Mouse (Mus musculus) heart, embryonic 12.5 days (tissue): ENCODE data around the gene Gm49361. TPM values are rescaled to one million over a fixed set of nuclear protein-coding genes. Genes with fewer than 3 reads are reported as not detected.

Experiments used
- ATAC-seq: fragments of 200-750 bp; cut with Nextera tagmentation; 2 replicates; pipeline ENCODE4 v1.8.0; 2017; ENCODE audit warnings: moderate TSS enrichment, moderate library complexity; ENCODE audit not compliant: insufficient number of reproducible peaks, low FRiP score
- H3K27ac ChIP-seq: fragments of 300-500 bp; sonication (generic); 2 replicates; pipeline ENCODE4 v1.5.1; 2016; ENCODE audit warnings: mild to moderate bottlenecking, moderate library complexity; ENCODE audit not compliant: poor library complexity, severe bottlenecking
- H3K27me3 ChIP-seq: fragments of 300-500 bp; sonication (generic); replicated peaks from 2 replicates; pipeline ENCODE4 v1.6.1; 2016; ENCODE audit warnings: mild to moderate bottlenecking, moderate library complexity
- H3K36me3 ChIP-seq: fragments of 300-500 bp; sonication (generic); 2 replicates; pipeline ENCODE4 v1.6.1; 2016; ENCODE audit warnings: mild to moderate bottlenecking, moderate library complexity
- H3K4me1 ChIP-seq: fragments of 300-500 bp; sonication (generic); replicated peaks from 2 replicates; pipeline ENCODE4 v1.6.1; 2016; ENCODE audit warnings: mild to moderate bottlenecking
- H3K4me2 ChIP-seq: fragments of 300-500 bp; sonication (generic); 2 replicates; pipeline ENCODE4 v1.6.1; 2016; ENCODE audit warnings: mild to moderate bottlenecking, moderate library complexity
- H3K4me3 ChIP-seq: fragments of 300-500 bp; sonication (generic); 2 replicates; pipeline ENCODE4 v1.5.1; 2016; ENCODE audit warnings: mild to moderate bottlenecking
- H3K9ac ChIP-seq: fragments of 300-500 bp; sonication (generic); 2 replicates; pipeline ENCODE4 v1.6.1; 2016; ENCODE audit warnings: mild to moderate bottlenecking, moderate library complexity
- H3K9me3 ChIP-seq: fragments of 300-500 bp; sonication (generic); replicated peaks from 2 replicates; pipeline ENCODE4 v1.6.1; 2016; ENCODE audit warnings: mild to moderate bottlenecking, moderate library complexity
- WGBS: fragments of 180-500 bp; shearing (Covaris S2); methylation state at CpG from one replicate; pipeline ENCODE4 v1.1.7; 2016; 5-methylcytosine and 5-hydroxymethylcytosine counted together
- polyA plus RNA-seq: library from polyadenylated mRNA; unstranded; fragments of >200 nt; fragmentation: Nextera tagmentation; extraction: Ambion mirVana; gene quantifications from 2 replicates; pipeline ENCODE4 v1.2.1, GENCODE M21; 2016

Gene Gm49361
- polyA plus RNA-seq, 1 experiment from 2014 or later, result not detected

DNA sequence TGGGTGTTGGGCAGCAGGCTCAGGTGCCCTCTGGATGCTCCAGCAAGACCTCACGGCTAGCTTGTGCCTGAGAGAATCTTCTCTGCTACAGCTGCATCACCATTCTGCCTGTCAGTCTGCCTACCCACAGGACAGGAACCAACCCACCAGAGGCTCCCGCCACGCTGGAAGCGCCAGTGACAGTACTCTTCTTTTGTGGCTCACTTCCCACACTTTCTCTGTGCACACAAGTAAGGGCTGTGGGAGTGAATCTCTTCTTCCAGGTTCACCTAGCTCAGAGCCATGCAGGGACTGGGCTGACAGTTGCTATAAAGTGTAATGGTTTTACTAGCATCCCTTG, 39.2 kb downstream of the Gm49361 start:
- WGBS, result 87% methylated on average over 4 of the region's 4 CpGs
- no peak overlapping the region for H3K27ac ChIP-seq

GRCm38 (mm10) chr14:57705759-57706158, 40.1 kb downstream of the Gm49361 start:
- H3K4me1 ChIP-seq, result peaks cover 25% of the 10 kb centered on the region
- ATAC-seq, result no peak
- H3K36me3 ChIP-seq, result peaks cover 48% of the 10 kb centered on the region
- H3K4me2 ChIP-seq, result no peak overlapping the region
- 88% methylated on average over 4 of the region's 4 CpGs for WGBS
- H3K9ac ChIP-seq, result no peak overlapping the region
- H3K4me3 ChIP-seq, result no peak overlapping the region
- H3K27me3 ChIP-seq, result no peaks in the 10 kb centered on the region
- no peak overlapping the region for H3K27ac ChIP-seq
- H3K9me3 ChIP-seq, result no peaks in the 10 kb centered on the region

More for the DNA sequence above, 39.2 kb downstream of the Gm49361 start:
- peaks cover 45% of the 10 kb centered on the region for H3K36me3 ChIP-seq
- H3K9me3 ChIP-seq, result no peaks in the 10 kb centered on the region
- H3K4me1 ChIP-seq, result peaks cover 25% of the 10 kb centered on the region
- ATAC-seq, result no peak
- no peak overlapping the region for H3K4me2 ChIP-seq
- H3K27me3 ChIP-seq, result no peaks in the 10 kb centered on the region
- no peak overlapping the region for H3K9ac ChIP-seq
- no peak overlapping the region for H3K4me3 ChIP-seq

GRCm38 (mm10) chr14:57705075-57705474, 40.8 kb downstream of the Gm49361 start:
- no peak for ATAC-seq
- Histone ChIP-seq H3K9ac (no peak overlapping the region), H3K4me2 (no peak overlapping the region), H3K27ac (no peak overlapping the region), H3K4me1 (peaks cover 24% of the 10 kb centered on the region), H3K36me3 (peaks cover 52% of the 10 kb centered on the region), H3K4me3 (no peak overlapping the region), H3K27me3 (no peaks in the 10 kb centered on the region), H3K9me3 (no peaks in the 10 kb centered on the region)
- WGBS, result 75% methylated on average over 4 of the region's 4 CpGs

DNA sequence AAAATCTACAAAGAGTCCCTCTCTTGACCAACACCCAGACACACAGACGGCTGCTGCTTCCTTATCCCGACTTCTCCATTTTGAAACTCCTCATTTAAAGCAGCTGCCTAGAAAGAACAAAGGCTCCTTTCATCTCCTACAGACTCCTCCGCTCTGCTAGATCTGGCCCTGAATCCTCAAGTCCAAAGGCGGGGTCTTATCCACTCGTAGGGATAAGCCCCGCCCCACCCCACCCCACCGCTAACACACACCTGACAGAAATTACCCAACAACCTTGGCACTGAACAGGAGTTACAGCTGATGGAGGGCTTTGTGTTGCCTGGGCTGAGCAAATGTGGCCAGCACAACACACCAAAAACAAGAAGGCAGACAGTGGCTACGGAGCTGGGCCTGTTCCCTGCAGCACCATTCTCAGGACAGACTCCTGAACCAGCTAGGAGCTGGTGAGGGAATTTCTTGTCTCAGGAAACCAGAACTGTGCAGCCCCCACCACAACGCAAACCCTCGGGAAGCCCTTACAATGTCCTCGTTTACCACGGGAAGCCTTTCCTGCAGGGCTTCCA, 43.9 kb downstream of the Gm49361 start:
- no peaks in the 10 kb centered on the region for H3K4me1 ChIP-seq
- no peaks in the 10 kb centered on the region for H3K27me3 ChIP-seq
- 69% methylated on average over 12 of the region's 12 CpGs for WGBS
- peaks cover 70% of the 10 kb centered on the region for H3K36me3 ChIP-seq
- no peak overlapping the region; the same call in 1 of the 2 replicates for H3K9ac ChIP-seq
- no peak overlapping the region for H3K4me3 ChIP-seq
- peak overlapping the region; percentile 23; the same call in 1 of the 2 replicates for H3K27ac ChIP-seq
- no peak overlapping the region for H3K4me2 ChIP-seq
- ATAC-seq, result no peak
- no peaks in the 10 kb centered on the region; the same call in 1 of the 2 replicates for H3K9me3 ChIP-seq

DNA sequence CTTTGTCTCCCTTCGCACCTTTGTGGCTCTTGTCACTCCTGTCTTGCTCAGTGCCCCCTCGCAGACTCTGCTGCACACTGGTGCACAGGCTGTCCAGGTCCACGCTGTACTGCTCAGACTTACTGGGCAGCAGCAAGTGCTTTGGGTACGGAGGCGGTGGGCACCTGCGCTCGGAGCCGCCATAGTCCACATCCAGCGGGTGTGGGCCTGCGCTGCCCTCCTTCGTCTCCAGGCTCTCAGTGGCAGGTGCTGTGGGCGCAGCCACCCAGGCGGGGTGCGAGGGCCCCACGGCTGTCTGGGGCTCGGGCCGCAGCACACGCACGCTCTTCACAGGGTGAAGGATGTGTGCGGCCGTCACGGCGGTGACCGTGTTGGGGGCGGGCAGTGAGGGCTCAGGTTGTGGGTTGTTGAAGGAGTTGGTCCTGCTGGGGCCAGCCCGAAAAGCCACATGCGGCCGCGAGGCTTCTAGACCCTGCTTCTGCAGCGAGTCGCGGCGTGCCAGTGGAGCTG, 46.4 kb downstream of the Gm49361 start:
- Histone ChIP-seq H3K27me3 (no peaks in the 10 kb centered on the region), H3K36me3 (peaks cover 77% of the 10 kb centered on the region), H3K4me1 (no peaks in the 10 kb centered on the region), H3K9ac (no peak overlapping the region), H3K27ac (no peak overlapping the region), H3K4me2 (no peak overlapping the region), H3K4me3 (no peak overlapping the region), H3K9me3 (no peaks in the 10 kb centered on the region; the same call in 1 of the 2 replicates)
- no peak for ATAC-seq
- WGBS, result 92% methylated on average over 33 of the region's 33 CpGs

GRCm38 (mm10) chr14:57699016-57699415, 46.9 kb downstream of the Gm49361 start:
- ATAC-seq, result no peak
- H3K36me3 ChIP-seq, result peaks cover 82% of the 10 kb centered on the region
- WGBS, result 84% methylated on average over 10 of the region's 10 CpGs

DNA sequence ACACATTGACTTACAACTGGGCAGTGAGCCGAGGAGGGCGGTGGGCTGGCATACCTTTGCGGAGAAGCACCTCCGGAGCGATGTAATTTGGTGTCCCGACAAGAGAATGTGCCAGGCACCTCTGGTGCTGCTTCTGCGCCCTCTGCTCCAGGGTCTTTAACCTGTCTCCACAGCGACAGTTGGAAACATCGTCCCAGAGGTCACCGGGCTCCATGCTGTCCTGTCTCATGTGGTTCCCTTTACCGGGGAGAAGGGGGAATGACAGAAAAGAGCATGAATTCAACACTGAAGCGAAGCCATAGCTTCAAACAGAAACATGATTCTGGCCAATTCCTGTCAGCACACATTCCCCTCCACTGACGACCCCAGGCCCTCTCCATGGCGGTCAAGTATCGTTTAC, 49.8 kb downstream of the Gm49361 start:
- no peak for ATAC-seq
- 93% methylated on average over 15 of the region's 15 CpGs for WGBS
- Histone ChIP-seq H3K4me1 (no peaks in the 10 kb centered on the region), H3K9me3 (no peaks in the 10 kb centered on the region; the same call in 1 of the 2 replicates), H3K36me3 (peaks cover 82% of the 10 kb centered on the region), H3K27me3 (no peaks in the 10 kb centered on the region), H3K4me2 (no peak overlapping the region), H3K9ac (no peak overlapping the region), H3K4me3 (no peak overlapping the region), H3K27ac (no peak overlapping the region)

More at GRCm38 (mm10) chr14:57699016-57699415, 46.9 kb downstream of the Gm49361 start:
- no peak overlapping the region for H3K4me3 ChIP-seq
- no peak overlapping the region for H3K4me2 ChIP-seq
- H3K9ac ChIP-seq, result no peak overlapping the region
- no peaks in the 10 kb centered on the region for H3K27me3 ChIP-seq
- H3K9me3 ChIP-seq, result no peaks in the 10 kb centered on the region; the same call in 1 of the 2 replicates
- no peak overlapping the region for H3K27ac ChIP-seq
- H3K4me1 ChIP-seq, result no peaks in the 10 kb centered on the region

GRCm38 (mm10) chr14:57695550-57695949, 50.4 kb downstream of the Gm49361 start:
- Histone ChIP-seq H3K4me3 (no peak overlapping the region), H3K27me3 (no peaks in the 10 kb centered on the region), H3K4me2 (no peak overlapping the region), H3K9ac (no peak overlapping the region), H3K27ac (no peak overlapping the region), H3K4me1 (no peaks in the 10 kb centered on the region), H3K9me3 (no peaks in the 10 kb centered on the region; the same call in 1 of the 2 replicates), H3K36me3 (peaks cover 86% of the 10 kb centered on the region)
- ATAC-seq, result no peak
- 88% methylated on average over 8 of the region's 8 CpGs for WGBS

GRCm38 (mm10) chr14:57694246-57694645, 51.7 kb downstream of the Gm49361 start:
- no peaks in the 10 kb centered on the region; the same call in 1 of the 2 replicates for H3K9me3 ChIP-seq
- H3K36me3 ChIP-seq, result peaks cover 80% of the 10 kb centered on the region
- H3K4me2 ChIP-seq, result no peak overlapping the region
- no peaks in the 10 kb centered on the region for H3K4me1 ChIP-seq
- no peak overlapping the region for H3K9ac ChIP-seq
- H3K27ac ChIP-seq, result no peak overlapping the region
- H3K4me3 ChIP-seq, result no peak overlapping the region
- no peaks in the 10 kb centered on the region for H3K27me3 ChIP-seq
- ATAC-seq, result no peak
- 82% methylated on average over 16 of the region's 16 CpGs for whole genome bisulfite sequencing

DNA sequence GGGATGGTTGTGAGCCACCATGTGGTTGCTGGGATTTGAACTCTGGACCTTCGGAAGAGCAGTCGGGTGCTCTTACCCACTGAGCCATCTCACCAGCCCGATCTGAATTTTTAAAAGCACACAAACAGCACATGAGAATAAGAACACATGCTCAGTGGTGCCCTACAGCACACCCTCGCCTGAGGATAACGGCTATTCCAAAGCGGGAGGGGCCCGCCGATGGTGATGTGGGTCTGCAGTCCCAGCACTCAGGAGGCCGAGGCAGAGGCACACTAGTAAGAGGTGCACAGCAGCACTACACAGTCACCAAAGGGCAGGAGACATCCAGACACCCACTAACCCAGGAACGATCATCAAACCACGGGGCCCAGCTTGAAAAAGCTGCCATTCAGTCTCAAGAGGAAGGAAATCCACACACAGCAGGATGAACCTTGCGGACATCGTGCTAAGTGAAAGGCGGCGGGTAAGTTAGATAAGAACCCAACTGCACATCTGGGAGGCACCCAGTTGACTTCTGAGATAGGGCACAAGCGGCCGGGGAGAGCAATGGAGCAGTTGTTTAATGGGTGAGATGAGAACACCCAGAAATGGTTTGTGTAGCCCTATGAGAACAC, 53.3 kb downstream of the Gm49361 start:
- peaks cover 81% of the 10 kb centered on the region for H3K36me3 ChIP-seq
- 80% methylated on average over 17 of the region's 17 CpGs for WGBS
- H3K9ac ChIP-seq, result no peak overlapping the region
- no peak overlapping the region for H3K27ac ChIP-seq
- H3K4me2 ChIP-seq, result no peak overlapping the region
- no peaks in the 10 kb centered on the region; the same call in 1 of the 2 replicates for H3K9me3 ChIP-seq
- no peaks in the 10 kb centered on the region for H3K4me1 ChIP-seq
- no peak for ATAC-seq
- H3K4me3 ChIP-seq, result no peak overlapping the region
- H3K27me3 ChIP-seq, result no peaks in the 10 kb centered on the region

DNA sequence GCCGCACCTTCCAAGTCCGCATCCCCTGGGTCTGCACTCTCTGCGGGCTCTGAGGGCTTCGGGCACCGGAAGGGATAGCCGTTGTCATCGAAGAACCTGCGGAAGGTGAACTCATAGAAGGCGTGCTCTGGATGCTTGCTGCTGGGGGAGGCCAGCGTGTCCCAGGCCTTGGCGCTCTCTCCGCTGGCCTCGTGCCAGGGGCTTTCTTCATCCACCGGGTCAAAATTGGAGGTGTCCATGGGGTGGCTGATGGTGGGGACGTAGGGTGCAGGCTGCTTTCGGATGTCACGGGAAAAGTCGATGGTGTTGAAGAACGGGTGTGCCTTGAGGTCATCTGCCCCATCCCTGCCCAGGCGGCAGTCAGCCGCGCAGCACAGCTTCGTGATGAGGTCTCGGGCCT, 54.6 kb downstream of the Gm49361 start:
- H3K27me3 ChIP-seq, result no peaks in the 10 kb centered on the region
- no peaks in the 10 kb centered on the region for H3K9me3 ChIP-seq
- H3K9ac ChIP-seq, result no peak overlapping the region
- H3K4me1 ChIP-seq, result no peaks in the 10 kb centered on the region
- no peak overlapping the region for H3K27ac ChIP-seq
- no peak overlapping the region for H3K4me2 ChIP-seq
- no peak overlapping the region for H3K4me3 ChIP-seq
- ATAC-seq, result no peak
- peaks cover 70% of the 10 kb centered on the region for H3K36me3 ChIP-seq
- WGBS, result 94% methylated on average over 24 of the region's 24 CpGs
